8 mouse cellular contexts compared by ENCODE assay signal in genomic region chr5:137295296-137295695, GRCm38 (mm10). TPM values are rescaled to one million over a fixed set of nuclear protein-coding genes. Genes with fewer than 3 reads are reported as not detected.
A peak's percentile ranks its signal among the peaks of the same experiment; 100 is the strongest.
DNase-seq lines count a peak whose midpoint lies in the region; ATAC-seq and TF ChIP-seq lines count a peak whose summit lies in the region.

No protein-coding gene starts in this region.

- no peak for TF ChIP-seq CTCF in MEL (IDR thresholded peaks at IDR 0.05 in 2 of 3, conservative IDR thresholded peaks at IDR 0.05 in 1 of 3; ENCODE audit: control insufficient read depth in 1 of 3, insufficient read depth in 1 of 3, low read depth in 2 of 3, low read length in 3 of 3, poor library complexity in 1 of 3, severe bottlenecking in 1 of 3)

- H3K4me1 ChIP-seq in heart, embryonic 12.5 days (replicated peaks), result peaks cover 22% of the 10 kb centered on the region
- H3K4me1 ChIP-seq in MEL (ENCODE audit: control insufficient read depth in 1 of 2, insufficient read depth in 2 of 2, low read length in 2 of 2), result peaks cover 10 to 31% of the 10 kb centered on the region in 2 experiments
- H3K4me1 ChIP-seq in hindbrain, embryonic 13.5 days (replicated peaks), result peaks cover 33% of the 10 kb centered on the region
- peaks cover 25% of the 10 kb centered on the region for H3K4me1 ChIP-seq in midbrain, embryonic 13.5 days (replicated peaks)

- H3K36me3 ChIP-seq in heart, embryonic 12.5 days, result peaks cover 54% of the 10 kb centered on the region
- peaks cover 22 to 31% of the 10 kb centered on the region in 2 experiments for H3K36me3 ChIP-seq in MEL (ENCODE audit: control insufficient read depth in 1 of 2, insufficient read depth in 2 of 2, low read length in 2 of 2)
- peaks cover 54% of the 10 kb centered on the region for H3K36me3 ChIP-seq in hindbrain, embryonic 13.5 days
- peaks cover 54% of the 10 kb centered on the region for H3K36me3 ChIP-seq in midbrain, embryonic 13.5 days

- TF ChIP-seq EP300 in MEL (IDR thresholded peaks at IDR 0.05; ENCODE audit: low read depth in 1 of 2, low read length in 2 of 2), result no peak

- H3K27ac ChIP-seq in heart, embryonic 12.5 days (ENCODE audit: poor library complexity, severe bottlenecking), result peak overlapping the region; percentile 88; the same call in 1 of the 2 replicates
- H3K27ac ChIP-seq in MEL (ENCODE audit: control insufficient read depth, low read depth, low read length), result no peak overlapping the region
- H3K27ac ChIP-seq in hindbrain, embryonic 13.5 days, result peak overlapping the region; percentile 92
- peak overlapping the region; percentile 87 for H3K27ac ChIP-seq in midbrain, embryonic 13.5 days

- DNase-seq in heart, postnatal 10 days, result no peak
- DNase-seq in MEL (ENCODE audit: low read depth, low spot score) (no peak), adipocyte (ENCODE audit: low spot score) (no peak)
- DNase-seq in layer of hippocampus, adult 11-12 months (ENCODE audit: low spot score), result no peak
- no peak for DNase-seq in ovary, postnatal 14 days (ENCODE audit: low spot score)

- no peak for TF ChIP-seq RAD21 in MEL (IDR thresholded peaks at IDR 0.05; ENCODE audit: low read depth, low read length)

- 76% methylated on average over 9 of the region's 9 CpGs for WGBS in heart, embryonic 12.5 days
- WGBS in hindbrain, embryonic 13.5 days, result 82% methylated on average over 9 of the region's 9 CpGs
- WGBS in midbrain, embryonic 13.5 days, result 84% methylated on average over 9 of the region's 9 CpGs

- H3K9me3 ChIP-seq in heart, embryonic 12.5 days (replicated peaks), result no peaks in the 10 kb centered on the region
- H3K9me3 ChIP-seq in MEL (replicated peaks; ENCODE audit: insufficient read depth, low read length), result no peaks in the 10 kb centered on the region
- no peaks in the 10 kb centered on the region for H3K9me3 ChIP-seq in hindbrain, embryonic 13.5 days
- no peaks in the 10 kb centered on the region for H3K9me3 ChIP-seq in midbrain, embryonic 13.5 days

- intact Hi-C loops in heart, postnatal 10 days (cut with DNase I), result no loop called here

- H3K79me2 ChIP-seq in MEL (ENCODE audit: control insufficient read depth, insufficient read depth, low read length, poor library complexity), result peaks cover 6% of the 10 kb centered on the region

- peak overlapping the region; percentile 80 for H3K9ac ChIP-seq in heart, embryonic 12.5 days
- H3K9ac ChIP-seq in MEL (ENCODE audit: control insufficient read depth, low read depth, low read length, poor library complexity, severe bottlenecking), result peak overlapping the region; percentile 86
- peak overlapping the region; percentile 90 for H3K9ac ChIP-seq in hindbrain, embryonic 13.5 days
- peak overlapping the region; percentile 86 for H3K9ac ChIP-seq in midbrain, embryonic 13.5 days (replicated peaks)

- H3K4me3 ChIP-seq in heart, embryonic 12.5 days, result peak overlapping the region; percentile 60
- H3K4me3 ChIP-seq in MEL (ENCODE audit: control insufficient read depth in 1 of 2, insufficient read depth in 1 of 2, low read depth in 2 of 2, low read length in 2 of 2), result peak overlapping the region; percentile 66 to 74
- H3K4me3 ChIP-seq in hindbrain, embryonic 13.5 days, result peak overlapping the region; percentile 54
- H3K4me3 ChIP-seq in midbrain, embryonic 13.5 days (replicated peaks), result peak overlapping the region; percentile 63

- no peak for TF ChIP-seq POLR2A in MEL (IDR thresholded peaks at IDR 0.05; ENCODE audit: control insufficient read depth in 1 of 2, insufficient read depth in 1 of 2, low read depth in 1 of 2, low read length in 2 of 2, poor library complexity in 1 of 2)

- ATAC-seq in heart, embryonic 12.5 days (ENCODE audit: insufficient number of reproducible peaks, low FRiP score), result no peak
- ATAC-seq in hindbrain, embryonic 13.5 days (ENCODE audit: low FRiP score), result no peak
- ATAC-seq in midbrain, embryonic 13.5 days, result no peak

- peak overlapping the region; percentile 94 for H3K4me2 ChIP-seq in heart, embryonic 12.5 days
- H3K4me2 ChIP-seq in hindbrain, embryonic 13.5 days, result peak overlapping the region; percentile 97
- H3K4me2 ChIP-seq in midbrain, embryonic 13.5 days (replicated peaks), result peak overlapping the region; percentile 100

- H3K27me3 ChIP-seq in heart, embryonic 12.5 days (replicated peaks), result peaks cover 15% of the 10 kb centered on the region
- H3K27me3 ChIP-seq in MEL (ENCODE audit: control insufficient read depth in 1 of 2, insufficient read depth in 2 of 2, low read length in 2 of 2), result no peaks in the 10 kb centered on the region
- H3K27me3 ChIP-seq in hindbrain, embryonic 13.5 days, result peaks cover 22% of the 10 kb centered on the region
- peaks cover 25% of the 10 kb centered on the region for H3K27me3 ChIP-seq in midbrain, embryonic 13.5 days

TF ChIP-seq in MEL, 35 proteins besides CTCF, POLR2A, EP300 and RAD21:
- TF ChIP-seq E2F4 (IDR thresholded peaks at IDR 0.05; ENCODE audit: borderline replicate concordance, low read depth, low read length), result no peak
- no peak for TF ChIP-seq TCF12 (IDR thresholded peaks at IDR 0.05; ENCODE audit: low read depth, low read length)
- TF ChIP-seq TBP (IDR thresholded peaks at IDR 0.05; ENCODE audit: low read depth, low read length), result no peak
- TF ChIP-seq ETS1 (IDR thresholded peaks at IDR 0.05; ENCODE audit: low read depth, low read length), result no peak
- TF ChIP-seq BHLHE40 (IDR thresholded peaks at IDR 0.05; ENCODE audit: borderline replicate concordance, low read depth, low read length), result no peak
- no peak for TF ChIP-seq ZNF384 (IDR thresholded peaks at IDR 0.05; ENCODE audit: low read depth, low read length)
- no peak for TF ChIP-seq HCFC1 (IDR thresholded peaks at IDR 0.05; ENCODE audit: low read depth, low read length)
- TF ChIP-seq ELF1 (IDR thresholded peaks at IDR 0.05; ENCODE audit: low read depth, low read length), result no peak
- no peak for TF ChIP-seq CHD1 (IDR thresholded peaks at IDR 0.05; ENCODE audit: low read depth, low read length)

RNA-seq across cellular contexts. Expression of gene Ufsp1, which starts 0.9 kb away (rescaled TPM):
- polyA plus RNA-seq in heart, embryonic 12.5 days (2016; fragmentation: Nextera tagmentation; extraction: Ambion mirVana), result 10.1 and 10.6 TPM in 2 replicates
- 1 to 10 TPM; 8.8 to 10.0 TPM for total RNA-seq in heart, postnatal 10 days (2021)
- 4.7 and 6.9 TPM in 2 replicates for total RNA-seq in MEL (2012; rRNA removed)
- polyA plus RNA-seq in MEL (2012; ENCODE audit: insufficient read depth in 1 of 2, insufficient read length in 2 of 2, low read depth in 1 of 2, low replicate concordance in 2 of 2, missing spikeins in 1 of 2), result 10 to 100 TPM in 1 of 2 experiments, not detected in 1; 16.1 TPM
- polyA plus RNA-seq in hindbrain, embryonic 13.5 days (2015; fragmentation: Nextera tagmentation; extraction: Ambion mirVana), result 12.9 and 14.1 TPM in 2 replicates
- 9.7 and 10.0 TPM in 2 replicates for polyA plus RNA-seq in midbrain, embryonic 13.5 days (2015; fragmentation: Nextera tagmentation; extraction: Ambion mirVana)

RNA-seq across cellular contexts. Expression of gene Ache, which starts 8.0 kb away (rescaled TPM):
- 23.5 and 28.3 TPM in 2 replicates for polyA plus RNA-seq in heart, embryonic 12.5 days (2016; fragmentation: Nextera tagmentation; extraction: Ambion mirVana)
- 1 to 10 TPM; 4.6 to 4.8 TPM for total RNA-seq in heart, postnatal 10 days (2021)
- total RNA-seq in MEL (2012; rRNA removed), result 3.4 and 7.0 TPM in 2 replicates
- 10 to 100 TPM in 1 of 2 experiments, not detected in 1; 16.8 TPM for polyA plus RNA-seq in MEL (2012; ENCODE audit: insufficient read depth in 1 of 2, insufficient read length in 2 of 2, low read depth in 1 of 2, low replicate concordance in 2 of 2, missing spikeins in 1 of 2)
- polyA plus RNA-seq in hindbrain, embryonic 13.5 days (2015; fragmentation: Nextera tagmentation; extraction: Ambion mirVana), result 22.2 and 23.8 TPM in 2 replicates
- 11.2 and 11.3 TPM in 2 replicates for polyA plus RNA-seq in midbrain, embryonic 13.5 days (2015; fragmentation: Nextera tagmentation; extraction: Ambion mirVana)

RNA-seq across cellular contexts. Expression of gene Srrt, which starts 12.2 kb away (rescaled TPM):
- polyA plus RNA-seq in heart, embryonic 12.5 days (2016; fragmentation: Nextera tagmentation; extraction: Ambion mirVana), result 106 and 107 TPM in 2 replicates
- 10 to 100 TPM; 91.0 to 91.9 TPM for total RNA-seq in heart, postnatal 10 days (2021)
- total RNA-seq in MEL (2012; rRNA removed), result 235 and 291 TPM in 2 replicates
- polyA plus RNA-seq in MEL (2012; ENCODE audit: insufficient read depth in 1 of 2, insufficient read length in 2 of 2, low read depth in 1 of 2, low replicate concordance in 2 of 2, missing spikeins in 1 of 2), result 100 to 1,000 TPM in 1 of 2 experiments, not detected in 1; 454 TPM
- polyA plus RNA-seq in hindbrain, embryonic 13.5 days (2015; fragmentation: Nextera tagmentation; extraction: Ambion mirVana), result 105 and 113 TPM in 2 replicates
- 116 and 123 TPM in 2 replicates for polyA plus RNA-seq in midbrain, embryonic 13.5 days (2015; fragmentation: Nextera tagmentation; extraction: Ambion mirVana)

RNA-seq across cellular contexts. Expression of gene Trip6, which starts 18.9 kb away (rescaled TPM):
- 46.3 and 47.0 TPM in 2 replicates for polyA plus RNA-seq in heart, embryonic 12.5 days (2016; fragmentation: Nextera tagmentation; extraction: Ambion mirVana)
- total RNA-seq in heart, postnatal 10 days (2021), result 10 to 100 TPM; 22.5 to 23.3 TPM
- total RNA-seq in MEL (2012; rRNA removed), result 0.46 and 0.58 TPM in 2 replicates
- polyA plus RNA-seq in MEL (2012; ENCODE audit: insufficient read depth in 1 of 2, insufficient read length in 2 of 2, low read depth in 1 of 2, low replicate concordance in 2 of 2, missing spikeins in 1 of 2), result 1 to 10 TPM in 1 of 2 experiments, not detected in 1; 2.1 TPM
- polyA plus RNA-seq in hindbrain, embryonic 13.5 days (2015; fragmentation: Nextera tagmentation; extraction: Ambion mirVana), result 19.2 and 20.0 TPM in 2 replicates
- 19.8 and 22.1 TPM in 2 replicates for polyA plus RNA-seq in midbrain, embryonic 13.5 days (2015; fragmentation: Nextera tagmentation; extraction: Ambion mirVana)

RNA-seq across cellular contexts. Expression of gene Slc12a9, which starts 38.1 kb away (rescaled TPM):
- polyA plus RNA-seq in heart, embryonic 12.5 days (2016; fragmentation: Nextera tagmentation; extraction: Ambion mirVana), result 9.4 and 10.2 TPM in 2 replicates
- 1 to 10 TPM; 4.4 to 5.4 TPM for total RNA-seq in heart, postnatal 10 days (2021)
- total RNA-seq in MEL (2012; rRNA removed), result 7.1 and 8.8 TPM in 2 replicates
- 10 to 100 TPM in 1 of 2 experiments, not detected in 1; 12.1 TPM for polyA plus RNA-seq in MEL (2012; ENCODE audit: insufficient read depth in 1 of 2, insufficient read length in 2 of 2, low read depth in 1 of 2, low replicate concordance in 2 of 2, missing spikeins in 1 of 2)
- 25.8 and 27.4 TPM in 2 replicates for polyA plus RNA-seq in hindbrain, embryonic 13.5 days (2015; fragmentation: Nextera tagmentation; extraction: Ambion mirVana)
- 21.8 and 23.4 TPM in 2 replicates for polyA plus RNA-seq in midbrain, embryonic 13.5 days (2015; fragmentation: Nextera tagmentation; extraction: Ambion mirVana)
